Mouse (Mus musculus) intestine, postnatal 0 days (tissue): ENCODE measurements around the gene Smim11. TPM values are rescaled to one million over a fixed set of nuclear protein-coding genes. Genes with fewer than 3 reads are reported as not detected.

Experiments used
- ATAC-seq: fragments of 200-750 bp; cut with Nextera tagmentation; 2 replicates; pipeline ENCODE4 v1.8.0; 2017; ENCODE audit warnings: mild to moderate bottlenecking, moderate TSS enrichment, moderate library complexity
- H3K27ac ChIP-seq: fragments of 300-500 bp; sonication (generic); 2 replicates; pipeline ENCODE4 v1.5.1; 2014; ENCODE audit warnings: mild to moderate bottlenecking, low read depth, low read length, moderate library complexity
- H3K27me3 ChIP-seq: fragments of 300-500 bp; sonication (generic); replicated peaks from 2 replicates; pipeline ENCODE4 v1.6.1; 2014; ENCODE audit warnings: low read length, mixed read lengths; ENCODE audit not compliant: control insufficient read depth, insufficient read depth
- H3K36me3 ChIP-seq: fragments of 300-500 bp; sonication (generic); 2 replicates; pipeline ENCODE4 v1.6.1; 2014; ENCODE audit warnings: mild to moderate bottlenecking, moderate library complexity; ENCODE audit not compliant: control insufficient read depth, insufficient read depth
- H3K4me1 ChIP-seq: fragments of 300-500 bp; sonication (generic); replicated peaks from 2 replicates; pipeline ENCODE4 v1.6.1; 2014; ENCODE audit warnings: antibody characterized with exemption, low read length, mixed read lengths; ENCODE audit not compliant: control insufficient read depth, insufficient read depth
- H3K4me2 ChIP-seq: fragments of 300-500 bp; sonication (generic); replicated peaks from 2 replicates; pipeline ENCODE4 v1.6.1; 2014; ENCODE audit warnings: low read depth, mild to moderate bottlenecking, moderate library complexity
- H3K4me3 ChIP-seq: fragments of 300-500 bp; sonication (generic); 2 replicates; pipeline ENCODE4 v1.5.1; 2014; ENCODE audit warnings: low read depth, low read length
- H3K9ac ChIP-seq: fragments of 300-500 bp; sonication (generic); 2 replicates; pipeline ENCODE4 v1.6.1; 2014; ENCODE audit warnings: mild to moderate bottlenecking, low read depth, low read length
- H3K9me3 ChIP-seq: fragments of 300-500 bp; sonication (generic); 2 replicates; pipeline ENCODE4 v1.6.1; 2016; ENCODE audit warnings: mixed run types; ENCODE audit not compliant: control insufficient read depth
- CTCF ChIP-seq: sonication (generic); IDR thresholded peaks from 2 replicates; pipeline ENCODE4 v1.5.1; 2016; ENCODE audit warnings: low read depth, mild to moderate bottlenecking, control low read depth, antibody characterized with exemption, moderate library complexity
- WGBS: fragments of 180-500 bp; shearing (Covaris S2); extraction: QIAGEN DNeasy Blood & Tissue Kit; methylation state at CpG from one replicate; pipeline ENCODE4 v1.1.7; 2014; 5-methylcytosine and 5-hydroxymethylcytosine counted together
- polyA plus RNA-seq: library from polyadenylated mRNA; unstranded; fragments of >200 nt; fragmentation: Nextera tagmentation; extraction: Ambion mirVana; gene quantifications from 2 replicates; pipeline ENCODE4 v1.2.1, GENCODE M21; 2015

Gene Smim11
- polyA plus RNA-seq, 1 experiment from 2014 or later = 93.0 TPM

DNA sequence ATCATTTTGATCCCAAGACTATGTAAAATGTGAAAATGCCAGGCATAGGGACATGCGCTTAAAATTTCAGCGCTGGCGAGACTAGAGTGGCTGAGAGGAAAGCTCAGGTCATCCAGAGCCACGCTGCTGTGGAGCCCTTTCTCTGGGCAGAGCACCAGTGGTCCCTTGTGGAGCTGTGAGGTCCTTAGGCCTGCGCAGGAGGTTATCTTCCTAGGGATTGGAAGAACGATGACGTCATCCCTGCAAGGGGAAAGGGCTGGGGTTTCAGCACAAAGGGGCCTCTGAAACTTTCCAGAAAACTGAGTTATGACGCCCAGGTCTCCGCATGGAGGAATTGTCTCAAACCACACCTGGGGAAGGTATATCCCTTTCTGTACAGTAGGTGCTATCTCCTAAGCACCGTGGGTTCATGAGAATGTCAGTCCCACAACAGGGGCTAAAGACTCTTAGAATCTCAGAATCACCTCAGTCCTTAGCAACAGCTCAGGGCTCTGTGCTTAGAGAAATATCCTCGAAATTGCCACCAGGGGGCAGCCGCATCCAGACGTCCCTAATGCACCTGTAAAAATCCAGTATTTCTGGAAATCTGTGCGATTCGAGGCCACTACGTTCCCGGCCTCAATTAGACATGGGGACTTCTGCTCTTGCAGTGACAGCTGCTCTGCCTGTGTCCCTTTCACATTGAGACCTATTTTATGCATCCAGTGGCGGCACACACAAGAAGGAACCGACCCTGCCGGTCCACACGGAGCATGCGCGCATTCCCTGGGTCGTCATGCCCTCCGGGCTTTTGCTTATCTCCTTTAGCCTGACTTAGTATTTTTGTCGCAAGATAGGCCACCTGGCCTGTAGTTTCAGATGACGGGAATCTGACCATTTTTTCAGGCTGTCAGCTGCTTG is 39.8 kb downstream of the Smim11 start:
- peak; percentile 88 for TF ChIP-seq CTCF
- peak; percentile 55; the same call in 1 of the 2 replicates for ATAC-seq
- no peaks in the 10 kb centered on the region for H3K27me3 ChIP-seq
- H3K36me3 ChIP-seq = no peaks in the 10 kb centered on the region
- H3K4me3 ChIP-seq = no peak overlapping the region
- H3K9ac ChIP-seq = no peak overlapping the region
- no peak overlapping the region for H3K27ac ChIP-seq
- H3K4me2 ChIP-seq = peak overlapping the region; percentile 59
- H3K4me1 ChIP-seq = no peaks in the 10 kb centered on the region
- H3K9me3 ChIP-seq = no peaks in the 10 kb centered on the region
- WGBS = 23% methylated on average over 27 of the region's 27 CpGs

DNA sequence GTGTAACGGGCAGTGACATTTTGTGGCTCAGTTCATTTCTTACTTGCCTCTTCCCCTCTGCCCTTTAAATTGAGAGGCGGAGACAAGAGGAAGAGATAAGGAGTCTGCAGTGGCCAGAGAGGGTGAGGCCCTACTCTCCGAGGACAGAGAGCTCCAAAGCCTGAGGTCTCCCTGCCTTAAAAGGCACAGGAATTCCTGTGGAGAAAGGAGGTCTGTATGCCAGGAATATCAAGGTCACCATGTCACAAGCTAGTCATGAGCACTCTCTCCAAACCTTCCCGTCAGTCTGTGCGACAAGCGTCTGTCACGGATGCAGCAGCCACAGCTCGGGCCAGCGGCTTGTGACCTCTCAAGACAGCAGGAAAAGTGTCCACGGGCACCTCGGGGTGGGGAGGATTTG is 44.1 kb downstream of the Smim11 start:
- no peak overlapping the region for H3K9ac ChIP-seq
- no peak for ATAC-seq
- no peak overlapping the region for H3K4me3 ChIP-seq
- H3K4me2 ChIP-seq = no peak overlapping the region
- 34% methylated on average over 11 of the region's 11 CpGs for WGBS
- H3K27ac ChIP-seq = no peak overlapping the region
- no peaks in the 10 kb centered on the region for H3K27me3 ChIP-seq
- H3K36me3 ChIP-seq = no peaks in the 10 kb centered on the region
- no peaks in the 10 kb centered on the region for H3K4me1 ChIP-seq
- H3K9me3 ChIP-seq = no peaks in the 10 kb centered on the region
- no peak for TF ChIP-seq CTCF

DNA sequence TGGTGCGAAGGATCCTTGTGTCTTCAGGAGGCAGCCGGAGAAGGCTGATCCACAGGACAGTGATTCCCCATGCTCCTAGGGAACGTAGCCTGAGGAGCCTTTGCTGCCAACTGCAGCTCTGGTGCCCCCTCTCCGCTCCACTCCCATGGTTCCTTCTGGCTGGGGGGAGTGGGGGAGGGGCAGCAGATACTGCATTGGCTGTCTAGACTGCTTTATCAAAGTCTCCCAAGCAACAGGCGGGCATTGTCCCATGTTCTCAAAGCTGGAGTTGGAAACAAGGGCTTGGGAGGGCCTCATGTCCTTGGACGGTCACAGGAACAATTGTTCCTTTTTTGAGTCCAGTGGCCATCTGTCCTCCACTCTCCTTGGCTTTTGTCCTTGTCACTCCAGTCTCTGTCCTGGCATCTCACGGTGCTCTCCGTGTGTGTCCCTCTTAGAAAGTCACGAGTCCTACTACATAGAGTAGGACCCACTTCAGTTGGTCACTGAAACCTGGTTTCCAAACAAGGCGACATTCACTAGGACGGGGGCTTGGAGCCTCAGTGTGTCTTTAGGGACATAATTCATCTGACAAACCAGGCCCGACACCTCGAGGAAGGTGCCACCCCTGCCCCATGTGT is 45.3 kb downstream of the Smim11 start:
- 0 out of 2 replicates have a peak, but pooled peaks have one; percentile 25 for ATAC-seq
- no peak overlapping the region for H3K9ac ChIP-seq
- no peaks in the 10 kb centered on the region for H3K27me3 ChIP-seq
- no peaks in the 10 kb centered on the region for H3K36me3 ChIP-seq
- 77% methylated on average over 13 of the region's 13 CpGs for WGBS
- no peaks in the 10 kb centered on the region for H3K4me1 ChIP-seq
- no peak for TF ChIP-seq CTCF
- H3K9me3 ChIP-seq = no peaks in the 10 kb centered on the region
- no peak overlapping the region for H3K4me3 ChIP-seq
- no peak overlapping the region for H3K4me2 ChIP-seq
- no peak overlapping the region for H3K27ac ChIP-seq

DNA sequence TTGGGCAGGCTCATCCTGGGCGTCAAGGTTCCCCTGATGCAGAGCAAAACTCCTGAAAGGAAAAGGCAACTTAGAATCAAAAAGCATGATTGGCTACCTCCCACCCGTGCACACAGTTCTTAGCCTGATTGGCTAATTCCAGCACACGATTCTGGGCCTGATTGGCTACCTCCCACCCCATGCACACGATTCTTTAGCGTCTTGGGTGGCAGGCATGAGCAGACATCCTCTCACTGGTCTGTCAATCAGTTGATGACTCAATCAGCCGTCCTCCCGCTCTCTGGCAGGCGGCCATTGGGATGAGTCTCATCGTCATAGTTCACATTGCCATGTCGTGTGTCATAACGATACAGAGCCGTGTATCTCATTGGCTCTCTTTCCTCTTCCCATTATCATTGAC is 47.9 kb downstream of the Smim11 start:
- H3K4me2 ChIP-seq = no peak overlapping the region
- no peak overlapping the region for H3K27ac ChIP-seq
- no peak overlapping the region for H3K9ac ChIP-seq
- no peak overlapping the region for H3K4me3 ChIP-seq
- no peaks in the 10 kb centered on the region for H3K27me3 ChIP-seq
- 0 out of 2 replicates have a peak, but pooled peaks have one; percentile 5 for ATAC-seq
- H3K9me3 ChIP-seq = no peaks in the 10 kb centered on the region
- no peaks in the 10 kb centered on the region for H3K36me3 ChIP-seq
- no peaks in the 10 kb centered on the region for H3K4me1 ChIP-seq
- no peak for TF ChIP-seq CTCF
- 75% methylated on average over 12 of the region's 12 CpGs for WGBS

DNA sequence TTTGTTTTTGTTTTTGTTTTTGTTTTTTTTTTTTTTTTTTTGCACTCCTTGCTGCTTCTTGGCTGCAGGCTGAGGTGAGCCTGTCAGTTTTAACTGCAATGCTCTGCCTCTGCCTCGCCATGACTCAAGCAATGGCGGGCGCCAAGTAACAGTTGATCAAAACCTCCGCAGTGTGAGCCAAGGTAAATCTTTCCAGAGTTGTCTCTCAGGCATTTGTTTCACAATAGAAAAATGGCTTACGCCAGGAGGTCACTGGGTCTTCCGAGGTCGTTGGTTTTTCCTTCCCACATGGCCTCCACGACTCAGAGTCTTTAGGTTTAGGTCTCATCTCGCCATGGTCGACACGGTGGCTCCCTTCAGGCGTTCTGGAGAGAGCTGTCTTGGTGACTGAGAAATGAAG is 52.2 kb downstream of the Smim11 start:
- Histone ChIP-seq H3K27ac (no peak overlapping the region), H3K27me3 (no peaks in the 10 kb centered on the region), H3K9me3 (no peaks in the 10 kb centered on the region), H3K4me3 (no peak overlapping the region), H3K36me3 (no peaks in the 10 kb centered on the region), H3K9ac (no peak overlapping the region), H3K4me1 (no peaks in the 10 kb centered on the region; the same call in 1 of the 2 replicates), H3K4me2 (no peak overlapping the region)
- no peak for TF ChIP-seq CTCF
- WGBS = 92% methylated on average over 12 of the region's 12 CpGs
- ATAC-seq = no peak

DNA sequence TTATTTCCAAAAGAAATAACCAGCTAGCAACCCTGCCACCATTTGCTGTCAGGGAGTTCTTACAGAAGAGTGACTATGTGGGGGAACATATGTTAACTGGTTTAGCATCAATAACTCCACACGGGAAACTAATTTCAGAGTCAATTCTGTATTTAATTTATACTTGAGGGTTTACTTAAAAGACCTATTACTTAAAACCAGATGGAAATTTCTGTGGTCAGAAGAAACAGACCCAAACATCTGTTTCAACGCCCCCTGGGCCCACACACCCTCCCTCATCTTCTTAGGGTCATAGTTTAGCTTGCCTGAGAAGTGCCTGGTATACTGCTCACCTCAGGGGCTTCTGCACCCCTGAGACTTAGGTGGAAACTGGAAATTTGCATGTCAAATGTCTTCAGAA is 52.8 kb downstream of the Smim11 start:
- 0 out of 2 replicates have a peak, but pooled peaks cover 3% of the 10 kb centered on the region for H3K27me3 ChIP-seq
- H3K4me3 ChIP-seq = no peak overlapping the region
- WGBS = 72% methylated on average over 2 of the region's 2 CpGs
- no peaks in the 10 kb centered on the region for H3K36me3 ChIP-seq
- H3K4me1 ChIP-seq = no peaks in the 10 kb centered on the region; the same call in 1 of the 2 replicates
- no peaks in the 10 kb centered on the region for H3K9me3 ChIP-seq
- ATAC-seq = no peak
- TF ChIP-seq CTCF = no peak
- no peak overlapping the region for H3K9ac ChIP-seq
- no peak overlapping the region for H3K27ac ChIP-seq
- H3K4me2 ChIP-seq = no peak overlapping the region
